Mouse (Mus musculus) myocyte (in vitro differentiated cells): ENCODE measurements around the gene Col6a5. TPM values are rescaled to one million over a fixed set of nuclear protein-coding genes. Genes with fewer than 3 reads are reported as not detected.

Experiments
- H3K27me3 ChIP-seq: one replicate; pipeline ENCODE4 v1.6.1; 2011; ENCODE audit not compliant: control insufficient read depth, insufficient read depth, insufficient read length
- H3K36me3 ChIP-seq: one replicate; pipeline ENCODE4 v1.6.1; 2011; ENCODE audit not compliant: control insufficient read depth, insufficient read depth
- H3K4me2 ChIP-seq: one replicate; pipeline ENCODE4 v1.6.1; 2011; ENCODE audit warnings: low read depth, control low read depth
- H3K4me3 ChIP-seq: one replicate; pipeline ENCODE4 v1.5.1; 2011; ENCODE audit warnings: mild to moderate bottlenecking, control low read depth, moderate library complexity
- H3K79me2 ChIP-seq: one replicate; pipeline ENCODE4 v1.6.1; 2011; ENCODE audit not compliant: control insufficient read depth, insufficient read depth
- H3ac ChIP-seq: one replicate; pipeline ENCODE4 v1.6.1; 2011; ENCODE audit not compliant: control insufficient read depth, insufficient read length
- CEBPB ChIP-seq: IDR thresholded peaks from 2 replicates; pipeline ENCODE4 v1.6.1; 2011; ENCODE audit warnings: mild to moderate bottlenecking, moderate library complexity; ENCODE audit not compliant: poor library complexity, insufficient read depth, severe bottlenecking
- E2F4 ChIP-seq: IDR thresholded peaks from one replicate; pipeline ENCODE4 v1.6.1; 2011; ENCODE audit warnings: mild to moderate bottlenecking, control low read depth, moderate library complexity; ENCODE audit not compliant: insufficient read depth
- MAX ChIP-seq: IDR thresholded peaks from one replicate; pipeline ENCODE4 v1.6.1; 2011; ENCODE audit warnings: low read depth, mild to moderate bottlenecking, control low read depth
- MYOD1 ChIP-seq, 3 experiments: IDR thresholded peaks; one replicate each; pipeline ENCODE4 v1.6.1; 2011; ENCODE audit warnings: control low read depth in 2 of 3, low read depth in 2 of 3, mild to moderate bottlenecking in 2 of 3, moderate library complexity in 1 of 3; ENCODE audit not compliant: insufficient read length in 2 of 3, control insufficient read depth in 1 of 3
- MYOG ChIP-seq, 3 experiments: IDR thresholded peaks; one replicate each; pipeline ENCODE4 v1.6.1; 2011; ENCODE audit warnings: control low read depth in 2 of 3, low read depth in 2 of 3, mild to moderate bottlenecking in 2 of 3; ENCODE audit not compliant: insufficient read length in 2 of 3, control insufficient read depth in 1 of 3, insufficient read depth in 1 of 3
- POLR2A ChIP-seq: IDR thresholded peaks from one replicate; pipeline ENCODE4 v1.6.1; 2011; ENCODE audit warnings: low read depth, mild to moderate bottlenecking, control low read depth, moderate library complexity; ENCODE audit not compliant: insufficient read length
- POLR2AphosphoS2 ChIP-seq: IDR thresholded peaks from one replicate; pipeline ENCODE4 v1.6.1; 2011; ENCODE audit warnings: low read depth, control low read depth; ENCODE audit not compliant: insufficient read length
- REST ChIP-seq: IDR thresholded peaks from one replicate; pipeline ENCODE4 v1.6.1; 2011; ENCODE audit warnings: mild to moderate bottlenecking, control low read depth, moderate library complexity; ENCODE audit not compliant: insufficient read depth, insufficient read length
- SRF ChIP-seq: IDR thresholded peaks from one replicate; pipeline ENCODE4 v1.6.1; 2011; ENCODE audit warnings: low read depth; ENCODE audit not compliant: control insufficient read depth, insufficient read length
- TCF12 ChIP-seq: IDR thresholded peaks from one replicate; pipeline ENCODE4 v1.6.1; 2011; ENCODE audit warnings: mild to moderate bottlenecking, control low read depth; ENCODE audit not compliant: poor library complexity, insufficient read depth, severe bottlenecking
- TCF3 ChIP-seq: IDR thresholded peaks from one replicate; pipeline ENCODE4 v1.6.1; 2011; ENCODE audit warnings: low read depth, control low read depth; ENCODE audit not compliant: insufficient read length
- USF1 ChIP-seq: IDR thresholded peaks from one replicate; pipeline ENCODE4 v1.6.1; 2011; ENCODE audit warnings: low read depth, mild to moderate bottlenecking, control low read depth, moderate library complexity
- polyA plus RNA-seq: library from polyadenylated mRNA; unstranded; fragments of >200 nt; fragmentation: generic; extraction: Trizol; gene quantifications from one replicate; pipeline ENCODE4 v1.2.1, GENCODE M21; 2012; ENCODE audit warnings: missing spikeins

Col6a5 gene
- polyA plus RNA-seq, 1 experiment, result not detected

GRCm38 (mm10) chr9:105907411-105907810 lies 53.0 kb downstream of the Col6a5 start:
- H3K4me3 ChIP-seq, result no peak overlapping the region
- no peaks in the 10 kb centered on the region for H3K79me2 ChIP-seq
- no peak for TF ChIP-seq MAX
- no peak for TF ChIP-seq E2F4
- TF ChIP-seq MYOD1 (IDR thresholded peaks at IDR 0.05; ENCODE audit: control insufficient read depth in 1 of 3, insufficient read length in 2 of 3, low read depth in 2 of 3), result no peak
- TF ChIP-seq POLR2AphosphoS2, result no peak
- TF ChIP-seq POLR2A, result no peak
- no peak for TF ChIP-seq TCF12
- no peaks in the 10 kb centered on the region for H3K27me3 ChIP-seq
- H3K4me2 ChIP-seq, result no peak overlapping the region
- H3K36me3 ChIP-seq, result no peaks in the 10 kb centered on the region
- H3ac ChIP-seq, result no peak overlapping the region

DNA sequence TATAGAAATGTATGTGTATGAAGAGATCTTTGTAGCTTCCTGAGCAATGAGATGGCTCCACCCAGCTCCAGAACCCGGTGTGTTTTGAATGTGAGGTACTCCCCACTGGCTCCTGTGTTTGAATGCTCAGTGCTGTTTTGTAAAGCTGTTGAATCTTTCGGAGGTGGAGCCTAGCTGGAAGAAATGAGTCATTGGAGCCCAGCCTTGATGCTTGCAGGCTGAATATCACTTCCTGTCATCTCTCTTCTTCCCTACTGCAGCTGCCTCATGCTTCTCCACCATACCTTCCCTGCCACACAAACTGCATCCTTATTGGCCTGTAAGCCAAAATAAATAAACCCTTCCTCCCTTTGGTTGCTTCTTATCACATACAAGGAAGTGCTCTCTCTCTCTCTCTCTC lies 72.9 kb downstream of the Col6a5 start:
- Histone ChIP-seq H3K79me2 (no peaks in the 10 kb centered on the region), H3ac (no peak overlapping the region), H3K4me2 (no peak overlapping the region), H3K4me3 (no peak overlapping the region), H3K36me3 (no peaks in the 10 kb centered on the region), H3K27me3 (no peaks in the 10 kb centered on the region)
- TF ChIP-seq MYOG (IDR thresholded peaks at IDR 0.05; ENCODE audit: control insufficient read depth in 1 of 3, insufficient read depth in 1 of 3, insufficient read length in 2 of 3, low read depth in 2 of 3) (no peak), POLR2AphosphoS2 (no peak), E2F4 (no peak), SRF (no peak), MAX (no peak), CEBPB (no peak), MYOD1 (IDR thresholded peaks at IDR 0.05; ENCODE audit: control insufficient read depth in 1 of 3, insufficient read length in 2 of 3, low read depth in 2 of 3) (no peak), TCF12 (no peak), TCF3 (no peak), POLR2A (no peak), REST (no peak)

- Histone ChIP-seq H3K4me2 (no peak overlapping the region), H3ac (no peak overlapping the region), H3K27me3 (no peaks in the 10 kb centered on the region), H3K79me2 (no peaks in the 10 kb centered on the region), H3K4me3 (no peak overlapping the region), H3K36me3 (no peaks in the 10 kb centered on the region)
- TF ChIP-seq REST, result no peak
- TF ChIP-seq TCF12, result no peak
- no peak for TF ChIP-seq CEBPB
- TF ChIP-seq E2F4, result no peak
- no peak for TF ChIP-seq TCF3
- no peak for TF ChIP-seq POLR2AphosphoS2
- no peak for TF ChIP-seq MYOG (IDR thresholded peaks at IDR 0.05; ENCODE audit: control insufficient read depth in 1 of 3, insufficient read depth in 1 of 3, insufficient read length in 2 of 3, low read depth in 2 of 3)
- TF ChIP-seq USF1, result no peak
- TF ChIP-seq POLR2A, result no peak
- no peak for TF ChIP-seq MYOD1 (IDR thresholded peaks at IDR 0.05; ENCODE audit: control insufficient read depth in 1 of 3, insufficient read length in 2 of 3, low read depth in 2 of 3)
- no peak for TF ChIP-seq MAX
- TF ChIP-seq SRF, result no peak
Measured at GRCm38 (mm10) chr9:105884656-105885430, 75.6 kb downstream of the Col6a5 start.

GRCm38 (mm10) chr9:105880743-105881142 lies 79.7 kb downstream of the Col6a5 start:
- no peak for TF ChIP-seq MYOG (IDR thresholded peaks at IDR 0.05; ENCODE audit: control insufficient read depth in 1 of 3, insufficient read depth in 1 of 3, insufficient read length in 2 of 3, low read depth in 2 of 3)
- TF ChIP-seq USF1, result no peak
- TF ChIP-seq SRF, result no peak
- TF ChIP-seq E2F4, result no peak
- TF ChIP-seq MAX, result no peak
- no peak for TF ChIP-seq REST
- TF ChIP-seq MYOD1 (IDR thresholded peaks at IDR 0.05; ENCODE audit: control insufficient read depth in 1 of 3, insufficient read length in 2 of 3, low read depth in 2 of 3), result no peak
- no peak for TF ChIP-seq CEBPB
- TF ChIP-seq POLR2AphosphoS2, result no peak
- TF ChIP-seq TCF12, result no peak
- TF ChIP-seq TCF3, result no peak
- TF ChIP-seq POLR2A, result no peak
- H3K4me2 ChIP-seq, result no peak overlapping the region
- H3K27me3 ChIP-seq, result no peaks in the 10 kb centered on the region
- no peak overlapping the region for H3ac ChIP-seq
- H3K79me2 ChIP-seq, result no peaks in the 10 kb centered on the region
- no peak overlapping the region for H3K4me3 ChIP-seq
- no peaks in the 10 kb centered on the region for H3K36me3 ChIP-seq
